Mouse (Mus musculus) splenic B cell, adult 2 months (primary cell): ENCODE measurements around the gene Aebp1.

Experiments
- DNase-seq: peaks from one replicate; pipeline ENCODE4 v3.0.0-alpha.2; 2011; ENCODE audit warnings: low read depth, low spot score
- H3K27me3 ChIP-seq: 2 replicates; pipeline ENCODE4 v1.6.1; 2012; ENCODE audit warnings: mild to moderate bottlenecking, low read length, moderate library complexity, mixed read lengths; ENCODE audit not compliant: control insufficient read depth, poor library complexity, insufficient read depth, severe bottlenecking
- H3K36me3 ChIP-seq: 2 replicates; pipeline ENCODE4 v1.6.1; 2012; ENCODE audit warnings: mild to moderate bottlenecking, low read length, moderate library complexity, mixed read lengths; ENCODE audit not compliant: control insufficient read depth, poor library complexity, insufficient read depth, severe bottlenecking

Aebp1 gene

GRCm38 (mm10) chr11:5913256-5913655, 51.5 kb downstream of the Aebp1 start:
- no peak for DNase-seq
- H3K27me3 ChIP-seq: no peaks in the 10 kb centered on the region
- no peaks in the 10 kb centered on the region for H3K36me3 ChIP-seq

GRCm38 (mm10) chr11:5913936-5914335, 52.2 kb downstream of the Aebp1 start:
- H3K36me3 ChIP-seq: no peaks in the 10 kb centered on the region
- DNase-seq: no peak
- H3K27me3 ChIP-seq: no peaks in the 10 kb centered on the region

- no peak for DNase-seq
- no peaks in the 10 kb centered on the region for H3K27me3 ChIP-seq
Measured at GRCm38 (mm10) chr11:5914940-5915339, 53.2 kb downstream of the Aebp1 start.

GRCm38 (mm10) chr11:5915429-5916177, 53.9 kb downstream of the Aebp1 start:
- H3K27me3 ChIP-seq: no peaks in the 10 kb centered on the region
- no peak for DNase-seq
- H3K36me3 ChIP-seq: no peaks in the 10 kb centered on the region

More at GRCm38 (mm10) chr11:5914940-5915339, 53.2 kb downstream of the Aebp1 start:
- H3K36me3 ChIP-seq: no peaks in the 10 kb centered on the region

- no peaks in the 10 kb centered on the region for H3K27me3 ChIP-seq
- no peak for DNase-seq
- H3K36me3 ChIP-seq: no peaks in the 10 kb centered on the region
Measured at GRCm38 (mm10) chr11:5916178-5916548, 54.4 kb downstream of the Aebp1 start.

- Histone ChIP-seq H3K27me3 (no peaks in the 10 kb centered on the region), H3K36me3 (no peaks in the 10 kb centered on the region)
- DNase-seq: no peak
Measured at GRCm38 (mm10) chr11:5918111-5918510, 56.4 kb downstream of the Aebp1 start.

GRCm38 (mm10) chr11:5919606-5920005, 57.9 kb downstream of the Aebp1 start:
- DNase-seq: no peak
- Histone ChIP-seq H3K36me3 (no peaks in the 10 kb centered on the region), H3K27me3 (no peaks in the 10 kb centered on the region)

- DNase-seq: peak; percentile 41
Measured at GRCm38 (mm10) chr11:5920323-5920960, 58.7 kb downstream of the Aebp1 start.

More at GRCm38 (mm10) chr11:5920323-5920960, 58.7 kb downstream of the Aebp1 start:
- Histone ChIP-seq H3K36me3 (no peaks in the 10 kb centered on the region), H3K27me3 (no peaks in the 10 kb centered on the region)
